Mouse (Mus musculus) brain, adult 2 months (tissue): ENCODE data around the gene Nup62.

Experiments used
- DNase-seq: peaks from one replicate; pipeline ENCODE4 v3.0.0; 2011; ENCODE audit warnings: low read depth, low spot score

Nup62 gene

GRCm38 (mm10) chr7:44818751-44819235, 2.9 kb downstream of the Nup62 start:
- peak; percentile 64 for DNase-seq

DNA sequence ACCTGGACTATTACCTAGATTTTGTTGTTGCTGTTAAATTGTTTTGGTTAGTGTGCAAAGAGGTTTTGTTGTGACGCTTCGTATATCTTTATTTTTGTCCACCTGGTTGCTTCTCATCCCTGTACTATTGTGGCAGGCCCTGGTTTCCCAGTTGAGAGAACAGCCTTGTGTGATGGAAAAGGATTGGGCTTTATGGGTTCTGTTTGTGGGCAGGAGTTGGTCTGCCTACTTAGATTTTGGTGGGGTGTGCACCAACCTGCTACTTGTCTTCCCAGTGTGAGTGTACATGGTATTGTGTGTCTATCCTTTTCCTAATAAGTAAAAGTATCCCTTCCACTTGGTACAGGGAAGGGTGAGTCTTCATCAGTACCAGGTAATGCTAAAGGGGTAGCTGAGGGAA, 3.5 kb downstream of the Nup62 start:
- DNase-seq: no peak

DNA sequence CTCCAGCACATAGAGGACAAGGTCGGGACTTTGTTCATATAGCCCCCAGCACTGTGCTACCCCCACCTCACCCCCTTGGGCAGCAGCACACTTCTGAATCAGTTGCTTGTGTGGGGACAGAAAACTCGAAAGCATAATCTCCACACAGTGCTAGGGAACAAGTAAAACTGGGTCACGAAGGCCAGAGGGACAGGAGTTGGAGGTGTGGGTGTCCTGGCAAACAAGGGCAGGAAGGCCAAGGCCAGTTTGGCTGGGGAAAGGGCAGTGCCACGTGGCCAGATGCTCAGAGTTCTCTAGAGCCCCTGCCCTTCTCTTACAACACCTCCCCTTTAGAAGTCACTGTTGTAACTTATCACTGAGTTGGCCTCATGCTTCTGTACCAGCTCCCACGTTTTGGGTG, 4.0 kb downstream of the Nup62 start:
- peak; percentile 9 for DNase-seq

DNA sequence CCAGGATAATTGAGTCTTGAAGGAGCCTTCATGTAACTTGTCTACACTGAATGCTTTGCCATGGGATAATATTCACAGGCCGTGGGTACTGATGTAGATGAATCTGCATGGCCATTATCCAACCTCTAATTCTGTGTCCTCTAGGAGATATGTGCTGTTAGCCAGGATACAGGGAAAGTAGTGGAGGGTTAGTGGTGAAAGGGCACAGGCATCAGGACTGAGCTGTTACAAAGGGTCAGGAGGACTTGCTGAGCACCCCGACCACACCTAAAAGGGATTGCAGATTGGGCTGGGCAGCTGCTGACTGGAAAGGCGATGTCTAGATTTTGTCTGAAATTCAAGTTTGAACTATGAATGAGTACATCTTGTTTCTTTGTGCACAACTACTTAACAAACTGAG, 4.6 kb downstream of the Nup62 start:
- no peak for DNase-seq

- DNase-seq: no peak
These were observed 6.0 kb downstream of the Nup62 start for GRCm38 (mm10) chr7:44821666-44822448.

- peak; percentile 24 for DNase-seq
These were observed 7.5 kb downstream of the Nup62 start for GRCm38 (mm10) chr7:44823409-44823808.

- DNase-seq: peak; percentile 91
These were observed 9.0 kb downstream of the Nup62 start for GRCm38 (mm10) chr7:44824872-44825271.

- peak; percentile 1 for DNase-seq
These were observed 10.9 kb downstream of the Nup62 start for GRCm38 (mm10) chr7:44826771-44827170.

GRCm38 (mm10) chr7:44828706-44829105, 12.8 kb downstream of the Nup62 start:
- DNase-seq: no peak

- DNase-seq: no peak
These were observed 16.9 kb downstream of the Nup62 start for GRCm38 (mm10) chr7:44832763-44833162.

- DNase-seq: no peak
These were observed 19.6 kb downstream of the Nup62 start for GRCm38 (mm10) chr7:44835373-44836015.

DNA sequence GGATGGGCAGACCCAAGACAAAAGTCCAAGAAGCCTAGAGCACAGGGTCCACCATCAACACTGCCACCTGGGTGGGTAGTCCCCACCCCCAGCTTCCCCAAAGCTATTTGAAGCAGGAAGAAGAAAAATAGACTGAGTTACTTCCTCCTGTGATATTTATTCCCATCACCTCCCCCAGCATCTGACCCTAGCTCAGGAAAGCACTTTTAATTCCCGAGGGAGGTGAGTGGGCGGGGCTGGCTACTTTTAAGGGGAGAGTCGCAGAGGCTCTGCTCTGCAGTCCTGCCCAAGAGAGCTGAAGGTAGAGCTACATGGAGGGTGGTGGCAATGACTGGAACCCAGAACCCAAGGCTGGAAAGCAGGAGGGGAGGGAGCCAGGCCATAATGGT, 20.1 kb downstream of the Nup62 start:
- no peak for DNase-seq

GRCm38 (mm10) chr7:44836423-44837053, 20.6 kb downstream of the Nup62 start:
- DNase-seq: no peak

DNA sequence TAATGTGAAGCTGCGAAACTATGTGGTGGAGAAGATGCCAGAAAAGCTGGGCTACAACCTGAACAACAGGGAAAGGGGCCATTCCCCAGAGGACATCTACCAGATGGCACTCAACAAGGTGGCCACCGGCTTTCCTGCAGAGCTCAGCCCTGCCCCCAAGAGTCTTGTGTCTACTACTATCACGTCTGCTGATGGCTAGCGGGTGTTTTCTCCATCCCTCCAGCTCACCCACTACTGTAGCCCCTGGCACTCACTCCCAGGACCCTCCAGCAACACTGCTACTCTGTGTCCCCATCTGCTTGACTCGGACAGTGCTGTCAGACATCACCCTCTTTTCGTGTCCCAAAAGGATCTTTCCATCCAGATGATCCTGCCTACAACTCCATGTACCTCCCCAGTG, 22.2 kb downstream of the Nup62 start:
- DNase-seq: no peak

GRCm38 (mm10) chr7:44839171-44839490, 23.2 kb downstream of the Nup62 start:
- no peak for DNase-seq

GRCm38 (mm10) chr7:44839491-44840191, 23.8 kb downstream of the Nup62 start:
- peak; percentile 73 for DNase-seq

DNA sequence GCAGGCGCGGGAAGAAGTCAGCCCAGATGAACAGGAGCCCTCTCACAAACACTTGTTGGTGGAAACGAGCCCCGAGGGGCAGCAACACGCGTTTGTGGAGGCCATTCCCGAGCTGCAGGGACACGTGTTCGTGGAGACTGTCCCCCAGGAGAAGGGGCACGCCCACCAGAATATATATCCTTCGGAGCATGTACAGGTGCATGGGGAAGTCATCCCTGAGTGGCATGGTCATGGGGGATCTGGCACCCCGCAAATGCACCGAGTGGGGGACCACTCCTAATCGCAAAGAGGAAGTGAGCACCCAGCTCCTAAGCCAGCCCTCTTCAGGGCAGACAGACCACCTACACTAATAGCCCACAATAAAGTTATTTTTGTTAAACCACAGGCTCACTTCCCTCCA, 24.5 kb downstream of the Nup62 start:
- no peak for DNase-seq

DNA sequence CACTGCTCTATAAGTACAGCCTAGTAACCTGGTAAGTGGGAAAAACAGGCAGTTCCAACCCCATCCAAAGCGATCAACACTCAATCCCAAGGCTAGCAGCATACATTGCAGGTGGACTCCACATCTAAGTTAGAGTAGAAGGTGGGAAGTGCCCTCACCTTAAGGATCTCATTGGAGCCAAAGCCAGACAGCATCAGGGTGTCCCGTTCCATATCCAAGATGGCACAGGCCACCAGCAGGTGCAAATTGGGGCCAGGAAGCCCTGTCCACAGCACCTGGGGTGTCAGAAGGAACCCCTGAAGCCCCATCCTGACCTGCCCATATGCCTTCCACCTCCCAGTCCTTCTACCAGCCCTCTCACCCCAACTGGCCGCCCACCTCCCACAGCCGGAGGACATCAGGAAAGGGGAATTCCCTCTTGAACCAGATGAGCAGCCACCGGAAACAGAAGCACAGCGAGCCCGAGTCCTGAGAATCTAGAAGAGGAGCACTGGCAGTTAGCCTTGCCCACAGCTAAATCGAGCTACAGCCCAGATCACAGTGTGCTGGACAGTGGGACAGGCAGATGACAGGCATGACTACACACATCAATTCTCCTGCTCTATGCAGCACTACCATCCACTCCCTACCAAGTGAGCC, 26.1 kb downstream of the Nup62 start:
- DNase-seq: no peak

DNA sequence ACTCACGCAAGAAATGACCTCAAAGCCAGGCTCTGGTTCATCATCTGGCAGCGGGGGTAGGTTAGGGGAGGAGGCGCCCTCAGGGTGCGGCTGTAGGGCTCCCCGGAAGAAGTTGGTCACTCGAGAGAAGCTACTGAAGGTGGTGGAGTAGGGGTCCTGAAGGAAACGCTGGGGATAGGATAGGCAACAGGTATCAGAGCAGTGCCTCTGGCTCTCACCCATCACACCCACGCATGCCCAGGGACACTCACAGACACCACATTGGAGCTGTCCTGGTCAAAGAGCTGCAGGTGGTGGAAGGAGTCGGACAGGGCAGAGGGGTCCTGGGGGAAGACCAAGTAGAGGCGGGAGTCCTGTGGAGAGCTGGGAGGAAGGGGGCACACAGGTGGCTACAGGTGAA, 29.1 kb downstream of the Nup62 start:
- no peak for DNase-seq

DNA sequence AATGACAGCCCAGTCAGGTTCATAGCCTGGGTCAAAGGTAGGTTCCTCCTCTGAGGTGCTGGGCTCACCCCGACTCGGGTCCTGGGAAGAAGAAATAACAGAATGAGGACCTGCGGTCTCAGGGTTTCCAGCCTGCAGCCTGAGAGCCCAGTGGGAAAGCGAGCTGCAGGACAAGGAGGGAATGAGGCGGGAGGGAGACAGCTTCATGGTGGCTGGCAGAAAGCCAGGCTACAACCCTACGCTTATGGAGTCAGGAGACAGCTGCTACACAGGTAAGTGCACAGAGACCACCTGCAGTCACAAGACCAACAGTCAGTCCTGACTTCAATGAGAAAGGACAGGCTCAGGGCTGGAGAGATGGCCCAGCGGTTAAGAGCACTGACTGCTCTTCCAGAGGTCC, 30.9 kb downstream of the Nup62 start:
- no peak for DNase-seq

DNA sequence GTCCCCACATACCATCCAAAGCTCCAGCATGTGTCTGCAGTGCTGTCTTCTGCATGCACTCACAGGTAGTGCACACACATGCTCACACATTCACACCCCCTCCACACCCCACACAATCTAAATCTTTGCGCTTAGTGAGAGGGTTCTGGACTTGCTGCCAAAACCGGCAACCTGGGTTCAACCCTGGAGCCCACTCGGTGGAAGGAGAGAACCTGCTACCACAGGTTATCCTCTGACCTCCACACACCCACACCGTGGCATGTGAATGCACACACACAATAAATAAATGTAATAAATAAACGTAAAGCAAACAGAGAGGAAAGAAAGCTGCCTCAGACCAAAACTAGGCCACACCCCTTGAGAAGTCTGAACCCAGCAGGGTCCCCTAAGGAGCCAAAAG, 31.9 kb downstream of the Nup62 start:
- no peak for DNase-seq
